Mouse (Mus musculus): ENCODE data around the gene Bicdl2. TPM values are rescaled to one million over a fixed set of nuclear protein-coding genes. Genes with fewer than 3 reads are reported as not detected.

Gene Bicdl2
- polyA plus RNA-seq (2012; rRNA removed) = 0.15 and 0.43 TPM in 2 replicates

GRCm38 (mm10) chr17:23660117-23660875 is at the start of gene Bicdl2:
TSS of gene Bicdl2 (plus strand) at chr17:23660506.

DNA sequence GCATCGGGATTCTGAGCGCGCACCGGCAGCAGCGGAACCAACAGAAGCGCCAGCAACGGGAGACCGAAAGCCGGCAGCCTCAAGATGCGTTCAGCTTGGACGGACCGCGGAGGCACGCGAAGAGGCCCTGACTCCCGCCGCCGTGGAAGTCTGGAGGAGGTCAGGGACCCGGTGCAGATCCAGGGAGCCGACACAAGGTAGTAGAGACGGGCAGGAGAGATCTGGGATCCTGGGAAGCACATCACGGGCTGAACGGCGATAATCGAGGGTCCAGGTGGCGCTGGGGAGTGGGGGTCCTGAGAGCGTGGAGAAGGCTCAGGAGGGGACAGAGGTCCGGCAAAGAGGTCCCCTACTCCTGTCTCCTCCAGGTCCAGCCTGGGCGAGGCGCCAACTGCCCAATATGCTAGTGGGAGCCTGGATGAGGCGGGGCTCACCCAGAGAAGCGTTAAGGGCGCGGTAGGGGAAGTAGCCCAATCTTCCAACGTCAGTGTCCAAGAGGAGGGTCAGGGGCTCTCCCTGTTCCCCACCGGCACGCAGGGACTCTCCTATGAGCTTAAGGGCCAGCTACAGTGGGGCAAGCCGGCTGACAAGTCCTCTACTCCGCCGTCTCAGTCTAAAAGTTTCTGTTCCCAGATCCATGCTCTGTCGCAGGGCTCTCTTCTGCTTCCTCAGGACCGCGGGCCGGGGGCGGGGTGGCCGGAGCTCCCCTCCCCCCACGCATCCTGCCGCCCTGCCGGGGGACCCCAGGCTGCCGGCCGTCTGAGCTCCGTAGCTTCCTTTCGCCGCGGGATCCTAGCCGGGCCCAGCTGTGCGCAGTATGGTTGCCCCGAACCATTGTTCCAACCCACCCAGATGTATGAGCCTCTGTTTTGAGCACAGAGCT is 15.5 kb upstream of the Bicdl2 start, which contains the start of gene Mmp25:
Mmp25 (minus strand) TSS at position 665 of the 883 bp plus-strand sequence.

GRCm38 (mm10) chr17:23673424-23674073 is 13.2 kb downstream of the Bicdl2 start, which contains the start of the genes Hcfc1r1 and Thoc6:
TSS of gene Hcfc1r1 (plus strand) at chr17:23673596.
TSS of gene Thoc6 (minus strand) at chr17:23673882.

DNA sequence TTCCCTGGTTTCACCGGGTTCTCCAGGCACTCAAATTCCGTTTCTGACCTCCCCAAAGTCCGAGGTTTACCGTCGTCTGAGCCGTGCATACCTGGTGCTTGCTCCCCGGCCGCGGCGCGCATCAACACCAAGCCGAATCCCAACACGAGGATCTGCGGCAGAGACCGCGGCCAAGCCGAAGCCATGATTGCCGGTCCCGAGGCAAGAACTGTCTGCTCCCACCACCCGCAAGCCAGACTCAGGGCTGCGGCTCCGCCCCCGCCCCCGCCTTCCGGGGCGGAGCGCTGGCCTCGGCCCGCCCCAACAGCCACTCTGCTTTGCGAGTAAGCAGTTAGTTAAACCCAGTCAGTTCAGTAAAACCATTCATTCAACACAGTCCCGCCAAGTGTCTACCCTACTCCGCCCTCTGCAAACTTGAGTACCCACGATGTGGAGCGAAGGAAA is 17.0 kb downstream of the Bicdl2 start, which contains the start of gene Tnfrsf12a:
Tnfrsf12a (minus strand) TSS at position 233 of the 444 bp plus-strand sequence.

GRCm38 (mm10) chr17:23679127-23679835 is 19.0 kb downstream of the Bicdl2 start, which contains the start of gene Cldn6:
TSS of gene Cldn6 (plus strand) at chr17:23679249.

GRCm38 (mm10) chr17:23683856-23684672 is 23.8 kb downstream of the Bicdl2 start, which contains the start of gene Cldn9:
TSS of gene Cldn9 (minus strand) at chr17:23684026.

Other genes starting within 250 kb of the Bicdl2 start
- not detected in 2 replicates for gene Vmn2r117, start 180.8 kb upstream of the Bicdl2 start, polyA plus RNA-seq (2012; rRNA removed)
- 14.3 and 16.1 TPM in 2 replicates for gene Zfp213, start 96.3 kb upstream of the Bicdl2 start, polyA plus RNA-seq (2012; rRNA removed)
- gene Zfp13, start 61.0 kb upstream of the Bicdl2 start, polyA plus RNA-seq (2012; rRNA removed) = 41.5 and 42.5 TPM in 2 replicates
- 0.09 and 0.25 TPM in 2 replicates for gene Zscan10, start 59.6 kb upstream of the Bicdl2 start, polyA plus RNA-seq (2012; rRNA removed)
- gene Mmp25, start 15.2 kb upstream of the Bicdl2 start, polyA plus RNA-seq (2012; rRNA removed) = 1.3 and 1.7 TPM in 2 replicates
- gene Hcfc1r1, start 13.1 kb downstream of the Bicdl2 start, polyA plus RNA-seq (2012; rRNA removed) = 82.1 and 90.1 TPM in 2 replicates
- gene Thoc6, start 13.4 kb downstream of the Bicdl2 start, polyA plus RNA-seq (2012; rRNA removed) = 47.0 and 47.3 TPM in 2 replicates
- gene Tnfrsf12a, start 17.0 kb downstream of the Bicdl2 start, polyA plus RNA-seq (2012; rRNA removed) = 2.6 and 4.7 TPM in 2 replicates
- gene Cldn6, start 18.7 kb downstream of the Bicdl2 start, polyA plus RNA-seq (2012; rRNA removed) = 0.39 and 7.4 TPM in 2 replicates
- 0.92 and 2.9 TPM in 2 replicates for gene Cldn9, start 23.5 kb downstream of the Bicdl2 start, polyA plus RNA-seq (2012; rRNA removed)
- 0.15 and 0.78 TPM in 2 replicates for gene 1520401A03Rik, start 62.3 kb downstream of the Bicdl2 start, polyA plus RNA-seq (2012; rRNA removed)
- gene Pkmyt1, start 65.8 kb downstream of the Bicdl2 start, polyA plus RNA-seq (2012; rRNA removed) = 38.5 and 40.6 TPM in 2 replicates
- 23.6 and 25.2 TPM in 2 replicates for gene Paqr4, start 80.4 kb downstream of the Bicdl2 start, polyA plus RNA-seq (2012; rRNA removed)
- gene Kremen2, start 85.3 kb downstream of the Bicdl2 start, polyA plus RNA-seq (2012; rRNA removed) = 1.1 and 6.0 TPM in 2 replicates
- 97.4 and 99.1 TPM in 2 replicates for gene Flywch1, start 111.1 kb downstream of the Bicdl2 start, polyA plus RNA-seq (2012; rRNA removed)
- 44.8 and 54.5 TPM in 2 replicates for gene Flywch2, start 125.6 kb downstream of the Bicdl2 start, polyA plus RNA-seq (2012; rRNA removed)
- gene Srrm2, start 130.0 kb downstream of the Bicdl2 start, polyA plus RNA-seq (2012; rRNA removed) = 634 and 697 TPM in 2 replicates
- 905 and 997 TPM in 2 replicates for gene Elob, start 168.6 kb downstream of the Bicdl2 start, polyA plus RNA-seq (2012; rRNA removed)
- 0.31 and 0.74 TPM in 2 replicates for gene Prss33, start 175.6 kb downstream of the Bicdl2 start, polyA plus RNA-seq (2012; rRNA removed)
- 0.10 and 0.16 TPM in 2 replicates for gene Prss32, start 183.3 kb downstream of the Bicdl2 start, polyA plus RNA-seq (2012; rRNA removed)
- 1.9 TPM in 2 replicates for gene Prss41, start 183.7 kb downstream of the Bicdl2 start, polyA plus RNA-seq (2012; rRNA removed)
- gene Prss21, start 207.6 kb downstream of the Bicdl2 start, polyA plus RNA-seq (2012; rRNA removed) = not detected in 2 replicates
- gene Dcpp1, start 220.4 kb downstream of the Bicdl2 start, polyA plus RNA-seq (2012; rRNA removed) = 0.23 TPM in 1 of 2 replicates, not detected in the other
- gene Dcpp2, start 220.4 kb downstream of the Bicdl2 start, polyA plus RNA-seq (2012; rRNA removed) = not detected in 2 replicates